Mouse (Mus musculus) embryonic facial prominence, embryonic 14.5 days (tissue): ENCODE measurements at regions not wholly inside any gene's neighbourhood (a gene's known extent, or its start where the extent isn't known, plus 50 kb on each side); places are given as distances from the start of the nearest gene placed in this dataset. TPM values are rescaled to one million over a fixed set of nuclear protein-coding genes. Genes with fewer than 3 reads are reported as not detected.

Source experiments
- ATAC-seq: fragments of 200-750 bp; cut with Nextera tagmentation; 2 replicates; pipeline ENCODE4 v1.8.0; 2017; ENCODE audit warnings: low read depth, moderate number of reproducible peaks, moderate TSS enrichment
- DNase-seq: peaks from one replicate; pipeline ENCODE4 v3.0.0-alpha.2; 2015; ENCODE audit warnings: low spot score
- H3K27ac ChIP-seq: fragments of 300-500 bp; sonication (generic); replicated peaks from 2 replicates; pipeline ENCODE4 v1.5.1; 2014; ENCODE audit warnings: low read depth, mild to moderate bottlenecking, low read length, moderate library complexity
- H3K27me3 ChIP-seq: fragments of 300-500 bp; sonication (generic); replicated peaks from 2 replicates; pipeline ENCODE4 v1.6.1; 2014; ENCODE audit warnings: low read length; ENCODE audit not compliant: control insufficient read depth, insufficient read depth
- H3K36me3 ChIP-seq: fragments of 300-500 bp; sonication (generic); 2 replicates; pipeline ENCODE4 v1.6.1; 2014; ENCODE audit warnings: low read length, mixed read lengths; ENCODE audit not compliant: control insufficient read depth, insufficient read depth
- H3K4me1 ChIP-seq: fragments of 300-500 bp; sonication (generic); 2 replicates; pipeline ENCODE4 v1.6.1; 2014; ENCODE audit warnings: antibody characterized with exemption, low read length; ENCODE audit not compliant: control insufficient read depth, insufficient read depth
- H3K4me2 ChIP-seq: fragments of 300-500 bp; sonication (generic); 2 replicates; pipeline ENCODE4 v1.6.1; 2014; ENCODE audit warnings: low read depth, mild to moderate bottlenecking, low read length, moderate library complexity, mixed read lengths
- H3K4me3 ChIP-seq: fragments of 300-500 bp; sonication (generic); 2 replicates; pipeline ENCODE4 v1.5.1; 2014; ENCODE audit warnings: low read depth, mild to moderate bottlenecking, low read length
- H3K9ac ChIP-seq: fragments of 300-500 bp; sonication (generic); 2 replicates; pipeline ENCODE4 v1.6.1; 2014; ENCODE audit warnings: low read depth, mild to moderate bottlenecking, low read length, moderate library complexity, mixed read lengths
- H3K9me3 ChIP-seq: fragments of 300-500 bp; sonication (generic); 2 replicates; pipeline ENCODE4 v1.6.1; 2016; ENCODE audit warnings: low read length; ENCODE audit not compliant: control insufficient read depth
- WGBS: fragments of 180-500 bp; shearing (Covaris S2); extraction: QIAGEN DNeasy Blood & Tissue Kit; methylation state at CpG from one replicate; pipeline ENCODE4 v1.1.7; 2014; 5-methylcytosine and 5-hydroxymethylcytosine counted together
- microRNA-seq: library from miRNA; unstranded; fragments of <30 nt; microRNA quantifications from one replicate; pipeline ENCODE4, GENCODE M21; 2016; ENCODE audit warnings: borderline number of aligned reads

DNA sequence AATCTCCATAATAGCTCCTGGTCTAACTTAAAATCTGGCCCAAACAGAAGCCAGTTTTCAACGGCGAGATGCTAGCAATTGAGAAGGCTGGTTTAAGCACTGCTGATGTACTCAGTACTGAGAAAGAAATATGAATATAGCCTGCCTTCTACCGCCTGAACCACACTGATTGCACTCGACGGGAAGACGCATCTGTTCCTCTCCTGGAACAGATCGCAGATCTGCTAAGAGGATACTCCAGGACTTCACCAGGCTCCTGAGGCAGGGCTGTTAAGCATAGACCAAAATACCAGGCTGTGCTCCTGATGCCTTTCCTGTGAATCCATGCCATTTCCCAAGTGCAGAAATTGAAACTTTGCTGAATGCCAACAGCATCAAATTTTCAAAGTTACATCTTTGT, 92.6 kb upstream of the Zpld1 start:
- no peak overlapping the region for H3K4me3 ChIP-seq
- no peak for DNase-seq
- no peaks in the 10 kb centered on the region for H3K36me3 ChIP-seq
- no peaks in the 10 kb centered on the region for H3K27me3 ChIP-seq
- no peaks in the 10 kb centered on the region for H3K4me1 ChIP-seq
- H3K27ac ChIP-seq = no peak overlapping the region
- no peaks in the 10 kb centered on the region for H3K9me3 ChIP-seq
- H3K9ac ChIP-seq = no peak overlapping the region
- 66% methylated on average over 7 of the region's 7 CpGs for WGBS
- H3K4me2 ChIP-seq = no peak overlapping the region
- no peak for ATAC-seq

DNA sequence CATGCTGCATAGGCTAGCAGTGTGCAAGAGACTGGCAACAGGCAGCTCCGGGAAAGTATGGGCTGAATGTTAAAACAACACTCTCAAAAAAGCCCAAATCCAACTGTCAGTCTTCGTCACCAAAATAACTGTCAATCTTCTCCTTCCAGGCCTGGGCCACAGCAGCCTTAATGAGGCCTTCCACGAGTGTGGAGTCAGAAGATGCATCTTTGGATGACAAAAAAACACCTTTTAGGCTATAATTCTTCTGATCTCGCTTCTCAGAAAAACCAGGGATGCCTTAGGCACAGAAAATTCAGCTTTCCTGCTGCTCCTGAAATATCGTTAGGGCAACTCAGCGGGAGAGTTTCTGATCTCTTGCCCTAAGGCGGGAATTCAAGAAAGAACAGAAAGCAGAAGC, 82.2 kb upstream of the Zpld1 start:
- Histone ChIP-seq H3K4me2 (no peak overlapping the region), H3K4me3 (no peak overlapping the region), H3K9me3 (no peaks in the 10 kb centered on the region), H3K27ac (no peak overlapping the region), H3K4me1 (no peaks in the 10 kb centered on the region), H3K9ac (no peak overlapping the region), H3K27me3 (no peaks in the 10 kb centered on the region), H3K36me3 (no peaks in the 10 kb centered on the region)
- DNase-seq (no peak), ATAC-seq (no peak)
- 57% methylated on average over 7 of the region's 7 CpGs for WGBS

- Histone ChIP-seq H3K4me2 (no peak overlapping the region), H3K4me1 (no peaks in the 10 kb centered on the region), H3K36me3 (no peaks in the 10 kb centered on the region), H3K9me3 (no peaks in the 10 kb centered on the region), H3K27ac (no peak overlapping the region), H3K4me3 (no peak overlapping the region), H3K9ac (no peak overlapping the region), H3K27me3 (no peaks in the 10 kb centered on the region)
- no peak for ATAC-seq
- no peak for DNase-seq
These were observed 81.4 kb upstream of the Zpld1 start for GRCm38 (mm10) chr16:55379189-55379588.

DNA sequence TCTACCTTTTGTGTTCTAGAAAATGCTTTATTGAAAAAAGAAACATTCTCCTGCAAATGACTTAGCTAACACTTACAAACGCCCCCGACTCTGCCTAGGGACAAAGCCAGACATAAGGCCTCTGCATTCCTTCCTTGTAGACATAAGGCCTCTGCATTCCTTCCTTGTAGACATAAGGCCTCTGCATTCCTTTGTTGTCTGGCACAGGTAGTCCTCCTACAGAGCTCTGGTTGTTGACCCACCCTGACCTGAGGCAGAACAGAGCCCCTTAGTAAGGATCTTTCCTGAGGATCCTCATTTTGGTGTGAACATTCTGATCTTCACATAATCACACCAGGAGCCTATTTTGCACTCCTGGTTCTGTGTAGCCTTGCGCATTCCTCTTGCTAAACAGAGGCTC, 80.9 kb upstream of the Zpld1 start:
- Histone ChIP-seq H3K9ac (no peak overlapping the region), H3K27ac (no peak overlapping the region), H3K36me3 (no peaks in the 10 kb centered on the region), H3K4me3 (no peak overlapping the region), H3K9me3 (no peaks in the 10 kb centered on the region), H3K4me1 (no peaks in the 10 kb centered on the region), H3K4me2 (no peak overlapping the region), H3K27me3 (no peaks in the 10 kb centered on the region)
- DNase-seq = no peak
- WGBS = 62% methylated on average over 3 of the region's 3 CpGs
- no peak for ATAC-seq

- H3K27me3 ChIP-seq = no peaks in the 10 kb centered on the region
- no peaks in the 10 kb centered on the region for H3K9me3 ChIP-seq
- H3K36me3 ChIP-seq = no peaks in the 10 kb centered on the region
- DNase-seq (no peak), ATAC-seq (no peak)
- H3K4me2 ChIP-seq = no peak overlapping the region
- WGBS = 95% methylated on average over 3 of the region's 3 CpGs
- H3K4me3 ChIP-seq = no peak overlapping the region
- H3K9ac ChIP-seq = no peak overlapping the region
- no peak overlapping the region for H3K27ac ChIP-seq
- no peaks in the 10 kb centered on the region for H3K4me1 ChIP-seq
These were observed 78.1 kb upstream of the Zpld1 start for GRCm38 (mm10) chr16:55375922-55376321.

- Histone ChIP-seq H3K27me3 (no peaks in the 10 kb centered on the region), H3K4me1 (no peaks in the 10 kb centered on the region), H3K27ac (no peak overlapping the region), H3K4me3 (no peak overlapping the region), H3K9me3 (no peaks in the 10 kb centered on the region), H3K36me3 (no peaks in the 10 kb centered on the region), H3K9ac (no peak overlapping the region), H3K4me2 (no peak overlapping the region)
- 20% methylated on average over 4 of the region's 4 CpGs for WGBS
- DNase-seq = peak; percentile 57
- no peak for ATAC-seq
These were observed 59.9 kb upstream of the Zpld1 start for GRCm38 (mm10) chr16:55357686-55358085.

DNA sequence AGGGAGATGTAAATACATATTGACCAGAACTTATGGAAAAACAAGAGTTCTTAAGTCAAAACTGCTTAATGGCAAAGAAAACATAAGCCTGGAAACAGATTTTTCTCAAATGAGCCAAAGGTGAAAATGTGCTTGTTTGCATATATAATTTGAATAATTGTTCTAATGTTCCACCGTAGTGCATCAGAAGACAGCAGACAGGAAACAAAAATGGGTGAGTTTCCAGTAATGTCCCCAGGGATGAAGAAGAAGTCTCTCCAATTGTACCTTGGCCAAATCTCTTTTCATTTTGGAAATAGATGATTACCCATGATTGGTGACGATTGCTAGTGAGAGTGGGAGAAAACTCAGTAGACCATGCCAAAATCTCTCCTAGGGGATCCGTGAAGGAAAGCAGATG, 58.3 kb upstream of the Zpld1 start:
- Histone ChIP-seq H3K27ac (no peak overlapping the region), H3K4me1 (no peaks in the 10 kb centered on the region), H3K9me3 (0 out of 2 replicates have a peak, but pooled peaks cover 4% of the 10 kb centered on the region), H3K27me3 (no peaks in the 10 kb centered on the region), H3K36me3 (no peaks in the 10 kb centered on the region), H3K9ac (no peak overlapping the region), H3K4me3 (no peak overlapping the region), H3K4me2 (no peak overlapping the region)
- DNase-seq = peak; percentile 63
- 62% methylated on average over 3 of the region's 3 CpGs for WGBS
- ATAC-seq = no peak

Small RNA genes in the stretch of these regions (microRNA-seq; reads per million reads assigned to microRNA genes)
- not detected for gene Mir5118
